Mouse (Mus musculus): ENCODE results near the gene Anxa1. TPM values are rescaled to one million over a fixed set of nuclear protein-coding genes. Genes with fewer than 3 reads are reported as not detected.

Anxa1 gene
- total and polyA plus RNA-seq, 3 experiments, result not detected

DNA sequence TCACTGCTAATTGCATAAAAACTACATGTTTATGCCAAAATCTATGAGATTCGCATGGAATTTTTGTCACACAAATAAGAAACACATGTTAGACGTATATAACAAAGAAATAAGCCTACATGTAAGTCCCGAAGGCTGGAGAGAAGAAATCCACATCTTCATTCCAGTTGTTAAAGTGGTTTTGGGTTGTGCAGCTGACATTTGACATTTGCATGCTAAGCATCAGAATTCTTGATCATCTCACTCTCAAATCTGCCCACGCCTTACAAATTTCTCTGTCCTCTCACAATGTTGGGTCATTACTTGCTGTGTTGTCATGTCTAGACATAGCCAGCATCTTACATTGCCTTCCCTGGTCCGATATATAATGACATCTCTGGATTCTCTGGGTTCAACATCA is 24.2 kb downstream of the Anxa1 start:
- Histone ChIP-seq H3K79me2 (ENCODE audit: control insufficient read depth, insufficient read depth, low read length, poor library complexity) (no peaks in the 10 kb centered on the region), H3K9ac (ENCODE audit: control insufficient read depth, low read depth, low read length, poor library complexity, severe bottlenecking) (no peak overlapping the region), H3K4me3 (ENCODE audit: control insufficient read depth in 1 of 2, insufficient read depth in 1 of 2, low read depth in 2 of 2, low read length in 2 of 2) (no peak overlapping the region), H3K36me3 (ENCODE audit: control insufficient read depth in 1 of 2, insufficient read depth in 2 of 2, low read length in 2 of 2) (no peaks in the 10 kb centered on the region), H3K27me3 (ENCODE audit: control insufficient read depth in 1 of 2, insufficient read depth in 2 of 2, low read length in 2 of 2) (no peaks in the 10 kb centered on the region), H3K9me3 (replicated peaks; ENCODE audit: insufficient read depth, low read length) (no peaks in the 10 kb centered on the region), H3K27ac (ENCODE audit: control insufficient read depth, low read depth, low read length) (no peak overlapping the region), H3K4me1 (ENCODE audit: control insufficient read depth in 1 of 2, insufficient read depth in 2 of 2, low read length in 2 of 2) (no peaks in the 10 kb centered on the region)
- DNase-seq (ENCODE audit: low read depth, low spot score), result no peak
- TF ChIP-seq POLR2AphosphoS5 (IDR thresholded peaks at IDR 0.05; ENCODE audit: borderline replicate concordance, low read depth, low read length) (no peak), MEF2A (IDR thresholded peaks at IDR 0.05; ENCODE audit: extremely low read depth, insufficient replicate concordance, low read depth, low read length, poor library complexity, severe bottlenecking) (no peak), CHD1 (IDR thresholded peaks at IDR 0.05; ENCODE audit: low read depth, low read length) (no peak), KAT2A (conservative IDR thresholded peaks at IDR 0.05; ENCODE audit: low read depth, low read length) (no peak), BHLHE40 (IDR thresholded peaks at IDR 0.05; ENCODE audit: borderline replicate concordance, low read depth, low read length) (no peak), UBTF (IDR thresholded peaks at IDR 0.05; ENCODE audit: borderline replicate concordance, insufficient read depth, low read depth, low read length) (no peak), MXI1 (IDR thresholded peaks at IDR 0.05; ENCODE audit: low read depth, low read length) (no peak)

DNA sequence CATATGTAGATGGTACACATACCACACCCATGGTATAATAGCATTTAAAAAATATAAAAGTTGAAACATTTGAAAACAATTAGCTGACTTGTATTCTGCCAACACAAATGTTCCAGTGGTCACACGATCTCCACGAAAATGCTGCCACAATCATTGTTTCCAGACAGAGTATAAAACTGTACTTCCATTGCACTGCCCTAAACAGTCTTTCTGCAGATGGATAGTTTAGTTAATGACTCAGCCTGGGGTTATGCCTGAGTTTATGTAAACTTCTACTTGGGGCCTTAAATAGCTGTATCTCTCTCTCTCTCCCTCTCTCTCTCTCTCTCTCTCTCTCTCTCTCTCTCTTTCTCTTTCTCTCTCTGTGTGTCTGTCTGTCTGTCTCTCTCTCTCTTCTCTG is 24.7 kb downstream of the Anxa1 start:
- Histone ChIP-seq H3K36me3 (ENCODE audit: control insufficient read depth in 1 of 2, insufficient read depth in 2 of 2, low read length in 2 of 2) (no peaks in the 10 kb centered on the region), H3K4me1 (ENCODE audit: control insufficient read depth in 1 of 2, insufficient read depth in 2 of 2, low read length in 2 of 2) (no peaks in the 10 kb centered on the region), H3K9me3 (replicated peaks; ENCODE audit: insufficient read depth, low read length) (no peaks in the 10 kb centered on the region), H3K4me3 (ENCODE audit: control insufficient read depth in 1 of 2, insufficient read depth in 1 of 2, low read depth in 2 of 2, low read length in 2 of 2) (no peak overlapping the region), H3K79me2 (ENCODE audit: control insufficient read depth, insufficient read depth, low read length, poor library complexity) (no peaks in the 10 kb centered on the region), H3K9ac (ENCODE audit: control insufficient read depth, low read depth, low read length, poor library complexity, severe bottlenecking) (no peak overlapping the region), H3K27ac (ENCODE audit: control insufficient read depth, low read depth, low read length) (no peak overlapping the region), H3K27me3 (ENCODE audit: control insufficient read depth in 1 of 2, insufficient read depth in 2 of 2, low read length in 2 of 2) (no peaks in the 10 kb centered on the region)
- DNase-seq (ENCODE audit: low read depth, low spot score), result no peak
- no peak for TF ChIP-seq ETS1 (IDR thresholded peaks at IDR 0.05; ENCODE audit: low read depth, low read length)

DNA sequence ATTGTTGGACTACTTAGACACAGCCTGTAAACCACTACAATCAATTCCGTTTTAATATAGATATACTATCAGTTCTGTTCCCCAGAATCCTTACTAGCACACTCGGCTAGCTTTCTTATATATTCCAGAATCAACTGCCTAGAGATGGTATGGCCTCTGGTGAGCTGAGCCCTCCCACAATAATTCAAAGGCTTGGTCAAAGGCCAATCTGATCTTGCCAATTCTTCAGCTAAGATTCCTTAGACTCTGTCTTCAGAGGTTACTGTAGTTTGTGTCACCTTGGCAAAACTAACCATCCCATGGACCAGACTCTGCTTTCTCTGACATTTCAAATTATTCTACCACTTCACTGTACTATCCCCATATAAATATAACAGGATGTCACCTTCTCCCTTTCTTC is 25.4 kb downstream of the Anxa1 start:
- TF ChIP-seq MAZ (IDR thresholded peaks at IDR 0.05; ENCODE audit: low read depth, low read length) (no peak), CHD1 (IDR thresholded peaks at IDR 0.05; ENCODE audit: low read depth, low read length) (no peak), USF1 (IDR thresholded peaks at IDR 0.05; ENCODE audit: low read depth, low read length) (no peak), EP300 (IDR thresholded peaks at IDR 0.05; ENCODE audit: low read depth in 1 of 2, low read length in 2 of 2) (no peak), ZC3H11A (IDR thresholded peaks at IDR 0.05; ENCODE audit: low read depth, low read length) (no peak), USF2 (IDR thresholded peaks at IDR 0.05; ENCODE audit: borderline replicate concordance in 1 of 2, insufficient read depth in 1 of 2, low read depth in 1 of 2, low read length in 2 of 2) (no peak), ELF1 (IDR thresholded peaks at IDR 0.05; ENCODE audit: low read depth, low read length) (no peak), MYC (IDR thresholded peaks at IDR 0.05; ENCODE audit: low read depth, low read length) (no peak), E2F4 (IDR thresholded peaks at IDR 0.05; ENCODE audit: borderline replicate concordance, low read depth, low read length) (no peak), RCOR1 (IDR thresholded peaks at IDR 0.05; ENCODE audit: low read depth, low read length) (no peak), TBP (IDR thresholded peaks at IDR 0.05; ENCODE audit: low read depth, low read length) (no peak), ETS1 (IDR thresholded peaks at IDR 0.05; ENCODE audit: low read depth, low read length) (no peak), SIN3A (IDR thresholded peaks at IDR 0.05; ENCODE audit: low read length) (no peak), MAX (IDR thresholded peaks at IDR 0.05; ENCODE audit: low read length) (no peak), MAFK (IDR thresholded peaks at IDR 0.05; ENCODE audit: borderline replicate concordance, low read depth, low read length) (no peak), ZKSCAN1 (IDR thresholded peaks at IDR 0.05; ENCODE audit: low read depth, low read length) (no peak), SMC3 (IDR thresholded peaks at IDR 0.05; ENCODE audit: low read depth, low read length) (no peak), POLR2AphosphoS5 (IDR thresholded peaks at IDR 0.05; ENCODE audit: borderline replicate concordance, low read depth, low read length) (no peak)
- Histone ChIP-seq H3K36me3 (ENCODE audit: control insufficient read depth in 1 of 2, insufficient read depth in 2 of 2, low read length in 2 of 2) (no peaks in the 10 kb centered on the region), H3K4me3 (ENCODE audit: control insufficient read depth in 1 of 2, insufficient read depth in 1 of 2, low read depth in 2 of 2, low read length in 2 of 2) (no peak overlapping the region), H3K4me1 (ENCODE audit: control insufficient read depth in 1 of 2, insufficient read depth in 2 of 2, low read length in 2 of 2) (no peaks in the 10 kb centered on the region), H3K79me2 (ENCODE audit: control insufficient read depth, insufficient read depth, low read length, poor library complexity) (no peaks in the 10 kb centered on the region), H3K27ac (ENCODE audit: control insufficient read depth, low read depth, low read length) (no peak overlapping the region), H3K27me3 (ENCODE audit: control insufficient read depth in 1 of 2, insufficient read depth in 2 of 2, low read length in 2 of 2) (no peaks in the 10 kb centered on the region), H3K9me3 (replicated peaks; ENCODE audit: insufficient read depth, low read length) (no peaks in the 10 kb centered on the region), H3K9ac (ENCODE audit: control insufficient read depth, low read depth, low read length, poor library complexity, severe bottlenecking) (no peak overlapping the region)
- DNase-seq (ENCODE audit: low read depth, low spot score), result no peak
